Mouse (Mus musculus): ENCODE results near the gene Ccdc38.

DNA sequence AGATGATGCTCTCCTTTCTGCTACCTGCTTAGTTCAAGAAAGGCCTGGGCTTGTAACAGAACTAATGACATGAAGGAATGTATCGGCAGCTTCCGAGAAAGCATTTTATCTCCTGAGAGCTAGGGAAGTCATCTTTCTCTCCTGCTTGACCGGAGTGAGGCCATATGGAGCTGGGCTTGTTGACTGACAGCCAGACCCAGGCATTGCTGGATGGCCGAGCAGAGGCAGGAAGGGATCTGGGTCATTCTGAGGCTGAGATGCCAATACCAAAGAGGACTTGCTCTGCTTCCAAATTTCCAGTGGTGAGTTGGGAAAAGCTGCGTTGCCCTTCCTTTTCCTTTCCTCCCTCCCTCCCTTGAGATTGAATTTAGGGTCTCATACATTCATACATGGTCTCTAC, 20.7 kb upstream of the Ccdc38 start:
- TF ChIP-seq CTCF (IDR thresholded peaks at IDR 0.05; ENCODE audit: borderline replicate concordance, insufficient read depth, low read depth, low read length) (no peak), POLR2A (IDR thresholded peaks at IDR 0.05; ENCODE audit: borderline replicate concordance, insufficient read depth, low read length) (no peak)
